Mouse (Mus musculus) neural tube, embryonic 13.5 days (tissue): ENCODE measurements around the gene Phospho1. TPM values are rescaled to one million over a fixed set of nuclear protein-coding genes. Genes with fewer than 3 reads are reported as not detected.

Source experiments
- ATAC-seq: fragments of 200-750 bp; cut with Nextera tagmentation; 2 replicates; pipeline ENCODE4 v1.8.0; 2017; ENCODE audit warnings: low read depth, mild to moderate bottlenecking, moderate TSS enrichment, moderate library complexity
- H3K27ac ChIP-seq: fragments of 300-500 bp; sonication (generic); replicated peaks from 2 replicates; pipeline ENCODE4 v1.5.1; 2015; ENCODE audit warnings: moderate library complexity, mild to moderate bottlenecking, inconsistent platforms
- H3K27me3 ChIP-seq: fragments of 300-500 bp; sonication (generic); 2 replicates; pipeline ENCODE4 v1.6.1; 2015; ENCODE audit warnings: mild to moderate bottlenecking, inconsistent platforms
- H3K36me3 ChIP-seq: fragments of 300-500 bp; sonication (generic); 2 replicates; pipeline ENCODE4 v1.6.1; 2015; ENCODE audit warnings: mild to moderate bottlenecking, inconsistent platforms
- H3K4me1 ChIP-seq: fragments of 300-500 bp; sonication (generic); replicated peaks from 2 replicates; pipeline ENCODE4 v1.6.1; 2015; ENCODE audit warnings: inconsistent platforms
- H3K4me2 ChIP-seq: fragments of 300-500 bp; sonication (generic); 2 replicates; pipeline ENCODE4 v1.6.1; 2015; ENCODE audit warnings: inconsistent platforms, mild to moderate bottlenecking, moderate library complexity
- H3K4me3 ChIP-seq: fragments of 300-500 bp; sonication (generic); 2 replicates; pipeline ENCODE4 v1.5.1; 2015; ENCODE audit warnings: mild to moderate bottlenecking, inconsistent platforms
- H3K9ac ChIP-seq: fragments of 300-500 bp; sonication (generic); 2 replicates; pipeline ENCODE4 v1.6.1; 2015; ENCODE audit warnings: moderate library complexity, mild to moderate bottlenecking, inconsistent platforms
- H3K9me3 ChIP-seq: fragments of 300-500 bp; sonication (generic); 2 replicates; pipeline ENCODE4 v1.6.1; 2016; ENCODE audit warnings: inconsistent platforms
- WGBS: fragments of 180-500 bp; shearing (Covaris S2); methylation state at CpG from one replicate; pipeline ENCODE4 v1.1.7; 2015; 5-methylcytosine and 5-hydroxymethylcytosine counted together
- polyA plus RNA-seq: library from polyadenylated mRNA; unstranded; fragments of >200 nt; fragmentation: Nextera tagmentation; extraction: Ambion mirVana; gene quantifications from 2 replicates; pipeline ENCODE4 v1.2.1, GENCODE M21; 2015

The Phospho1 gene
- polyA plus RNA-seq, 1 experiment from 2014 or later, result not detected

DNA sequence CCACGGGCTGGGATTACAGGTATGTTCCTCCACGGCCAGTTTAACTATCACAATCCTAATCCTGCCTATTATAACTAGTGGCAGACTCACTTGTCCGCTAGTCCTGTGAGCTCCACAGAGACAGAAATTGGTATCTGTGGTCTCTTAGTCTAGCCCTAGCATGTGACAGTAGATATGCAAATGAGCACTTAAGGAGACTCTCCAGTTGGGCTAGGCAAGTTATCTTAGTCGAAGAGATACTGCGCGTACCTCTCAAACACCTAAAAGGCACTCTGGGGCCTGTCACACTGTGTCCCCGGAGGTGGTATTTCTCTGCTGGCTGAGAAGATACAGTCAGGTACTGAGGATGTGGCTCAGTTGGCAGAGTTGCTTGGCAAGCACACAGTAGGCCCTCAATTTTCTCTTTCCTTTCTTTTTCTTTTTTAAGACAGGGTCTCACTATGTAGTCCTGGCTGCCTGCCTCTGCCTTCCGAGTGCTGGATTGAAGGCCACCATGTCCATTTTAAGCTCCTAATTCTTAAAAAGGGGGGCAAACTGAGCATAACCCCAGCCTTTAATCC, 31.3 kb upstream of the Phospho1 start:
- H3K4me1 ChIP-seq, result peaks cover 21% of the 10 kb centered on the region
- no peak overlapping the region for H3K9ac ChIP-seq
- 95% methylated on average over 8 of the region's 8 CpGs for WGBS
- H3K4me2 ChIP-seq, result no peak overlapping the region
- no peak for ATAC-seq
- no peaks in the 10 kb centered on the region for H3K36me3 ChIP-seq
- H3K27me3 ChIP-seq, result peaks cover 20% of the 10 kb centered on the region
- no peak overlapping the region for H3K27ac ChIP-seq
- no peak overlapping the region for H3K4me3 ChIP-seq
- no peaks in the 10 kb centered on the region for H3K9me3 ChIP-seq

DNA sequence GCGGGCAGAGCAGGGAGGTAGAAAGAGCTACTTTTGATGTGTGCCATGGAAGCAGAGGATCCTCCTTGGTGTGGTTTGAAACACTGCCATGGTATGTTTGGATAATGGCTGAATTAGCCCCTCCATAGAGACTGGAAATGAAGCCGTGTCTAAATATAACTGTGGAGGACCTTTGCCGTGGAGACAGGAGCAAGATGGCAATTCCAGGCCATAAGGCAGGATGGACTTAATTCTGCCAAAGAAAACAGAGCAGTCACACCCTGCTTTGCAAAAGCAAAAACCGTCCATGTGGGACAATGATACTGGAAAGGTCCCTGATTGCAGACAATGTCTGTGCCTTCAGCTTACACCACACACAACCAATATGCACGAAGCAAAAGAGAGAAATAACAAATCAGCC, 30.1 kb upstream of the Phospho1 start:
- 61% methylated on average over 5 of the region's 5 CpGs for WGBS
- no peak for ATAC-seq
- Histone ChIP-seq H3K9me3 (no peaks in the 10 kb centered on the region), H3K9ac (no peak overlapping the region), H3K36me3 (no peaks in the 10 kb centered on the region), H3K4me2 (no peak overlapping the region), H3K27me3 (peaks cover 26% of the 10 kb centered on the region), H3K4me3 (no peak overlapping the region), H3K4me1 (peaks cover 21% of the 10 kb centered on the region), H3K27ac (no peak overlapping the region)

- Histone ChIP-seq H3K27me3 (peaks cover 26% of the 10 kb centered on the region), H3K4me2 (no peak overlapping the region), H3K27ac (no peak overlapping the region), H3K9ac (no peak overlapping the region), H3K4me3 (no peak overlapping the region), H3K9me3 (no peaks in the 10 kb centered on the region), H3K36me3 (no peaks in the 10 kb centered on the region), H3K4me1 (peaks cover 21% of the 10 kb centered on the region)
- 62% methylated on average over 5 of the region's 5 CpGs for WGBS
- ATAC-seq, result no peak
These were observed 28.7 kb upstream of the Phospho1 start for GRCm38 (mm10) chr11:95795582-95795981.

- ATAC-seq, result no peak
- H3K4me2 ChIP-seq, result no peak overlapping the region
- H3K4me3 ChIP-seq, result no peak overlapping the region
- no peaks in the 10 kb centered on the region for H3K36me3 ChIP-seq
- H3K9ac ChIP-seq, result no peak overlapping the region
- H3K27ac ChIP-seq, result no peak overlapping the region
- 72% methylated on average over 5 of the region's 5 CpGs for WGBS
- peaks cover 6% of the 10 kb centered on the region; the same call in 1 of the 2 replicates for H3K9me3 ChIP-seq
- 0 out of 2 replicates have a peak, but pooled peaks cover 5% of the 10 kb centered on the region for H3K4me1 ChIP-seq
- no peaks in the 10 kb centered on the region for H3K27me3 ChIP-seq
These were observed 19.3 kb upstream of the Phospho1 start for GRCm38 (mm10) chr11:95805010-95805409.

DNA sequence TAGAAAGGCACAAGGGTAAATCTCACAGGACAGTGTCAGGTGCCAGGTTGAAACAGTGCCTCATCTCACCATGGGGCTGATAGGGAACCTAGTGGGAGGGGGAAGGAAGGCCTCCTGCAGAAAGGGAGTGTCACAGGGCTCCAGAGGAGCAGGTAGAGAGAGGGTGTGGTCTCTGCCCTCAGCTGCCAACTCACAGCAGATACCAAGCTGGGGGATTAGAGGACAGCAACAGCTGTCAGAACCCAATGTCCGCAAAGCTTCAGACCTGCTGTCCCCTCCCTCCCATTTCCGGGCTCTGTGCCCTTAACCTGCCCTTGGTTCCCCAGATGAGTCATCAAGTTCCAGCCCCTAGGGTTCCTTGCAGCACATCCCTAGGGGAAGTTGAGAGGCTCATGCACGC, 18.8 kb upstream of the Phospho1 start:
- no peak for ATAC-seq
- H3K4me2 ChIP-seq, result no peak overlapping the region
- no peak overlapping the region for H3K9ac ChIP-seq
- H3K4me1 ChIP-seq, result 0 out of 2 replicates have a peak, but pooled peaks cover 5% of the 10 kb centered on the region
- whole genome bisulfite sequencing, result 44% methylated on average over 3 of the region's 3 CpGs
- no peak overlapping the region for H3K4me3 ChIP-seq
- no peaks in the 10 kb centered on the region for H3K27me3 ChIP-seq
- peaks cover 6% of the 10 kb centered on the region; the same call in 1 of the 2 replicates for H3K9me3 ChIP-seq
- H3K36me3 ChIP-seq, result no peaks in the 10 kb centered on the region
- no peak overlapping the region for H3K27ac ChIP-seq

GRCm38 (mm10) chr11:95807884-95808283, 16.4 kb upstream of the Phospho1 start:
- 0 out of 2 replicates have a peak, but pooled peaks cover 9% of the 10 kb centered on the region for H3K4me1 ChIP-seq
- H3K4me2 ChIP-seq, result no peak overlapping the region
- H3K9ac ChIP-seq, result no peak overlapping the region
- peaks cover 6% of the 10 kb centered on the region; the same call in 1 of the 2 replicates for H3K9me3 ChIP-seq
- no peak for ATAC-seq
- no peak overlapping the region for H3K4me3 ChIP-seq
- H3K27me3 ChIP-seq, result no peaks in the 10 kb centered on the region
- WGBS, result 98% methylated on average over 5 of the region's 5 CpGs
- H3K36me3 ChIP-seq, result no peaks in the 10 kb centered on the region
- H3K27ac ChIP-seq, result no peak overlapping the region

- 75% methylated on average over 5 of the region's 5 CpGs for WGBS
- Histone ChIP-seq H3K9me3 (peaks cover 6% of the 10 kb centered on the region; the same call in 1 of the 2 replicates), H3K27me3 (no peaks in the 10 kb centered on the region), H3K36me3 (no peaks in the 10 kb centered on the region), H3K9ac (no peak overlapping the region), H3K27ac (no peak overlapping the region), H3K4me1 (0 out of 2 replicates have a peak, but pooled peaks cover 9% of the 10 kb centered on the region), H3K4me3 (no peak overlapping the region), H3K4me2 (no peak overlapping the region)
- no peak for ATAC-seq
These were observed 15.8 kb upstream of the Phospho1 start for GRCm38 (mm10) chr11:95808448-95809011.

DNA sequence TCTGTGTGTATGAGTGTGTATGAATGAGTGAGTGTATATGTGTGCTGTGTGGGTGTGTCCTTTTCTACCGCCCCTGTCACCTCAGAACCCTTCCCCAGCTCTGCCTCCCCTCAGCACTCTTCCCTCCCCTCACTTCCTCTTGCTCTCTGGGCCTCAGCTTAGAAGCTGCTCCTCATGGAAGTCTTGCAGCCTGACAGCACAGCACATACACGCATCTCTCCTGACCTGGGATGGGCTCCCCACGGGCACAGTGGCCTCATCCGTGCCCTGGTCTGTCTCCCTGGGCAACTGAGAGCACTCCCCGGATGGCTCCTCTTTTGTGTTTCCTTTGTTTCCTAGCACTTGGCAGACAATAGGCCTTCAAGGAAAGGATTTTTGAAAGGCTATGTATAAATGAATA, 14.7 kb upstream of the Phospho1 start:
- Histone ChIP-seq H3K9ac (no peak overlapping the region), H3K27ac (no peak overlapping the region), H3K4me3 (no peak overlapping the region), H3K4me2 (no peak overlapping the region), H3K9me3 (peaks cover 6% of the 10 kb centered on the region; the same call in 1 of the 2 replicates), H3K36me3 (no peaks in the 10 kb centered on the region), H3K27me3 (no peaks in the 10 kb centered on the region), H3K4me1 (0 out of 2 replicates have a peak, but pooled peaks cover 9% of the 10 kb centered on the region)
- WGBS, result 13% methylated on average over 5 of the region's 5 CpGs
- ATAC-seq, result no peak

- WGBS, result 63% methylated on average over 7 of the region's 7 CpGs
- Histone ChIP-seq H3K27me3 (no peaks in the 10 kb centered on the region), H3K4me2 (no peak overlapping the region), H3K4me1 (0 out of 2 replicates have a peak, but pooled peaks cover 9% of the 10 kb centered on the region), H3K27ac (no peak overlapping the region), H3K9me3 (peaks cover 6% of the 10 kb centered on the region; the same call in 1 of the 2 replicates), H3K9ac (no peak overlapping the region), H3K4me3 (no peak overlapping the region), H3K36me3 (no peaks in the 10 kb centered on the region)
- no peak for ATAC-seq
These were observed 13.5 kb upstream of the Phospho1 start for GRCm38 (mm10) chr11:95810828-95811227.

DNA sequence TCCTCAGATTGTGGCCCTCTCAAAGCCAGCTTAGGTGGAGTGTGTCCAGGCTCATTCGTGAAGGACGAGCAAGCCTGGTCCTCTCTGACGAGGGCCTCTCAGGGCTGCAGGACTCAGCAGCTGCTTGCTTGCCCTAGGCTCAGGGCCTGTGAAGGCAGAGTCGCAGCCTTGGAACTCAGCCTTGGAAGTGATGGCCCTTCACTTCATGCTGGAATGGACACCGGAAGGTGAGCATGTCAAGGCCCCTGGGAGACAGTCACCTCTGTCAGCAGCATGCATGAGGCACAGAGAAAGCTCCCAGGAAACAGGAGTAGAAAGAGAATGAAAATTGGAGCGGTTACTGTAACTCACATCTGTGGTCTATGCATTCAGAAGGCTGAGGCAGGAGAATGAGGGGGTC, 12.6 kb upstream of the Phospho1 start:
- Histone ChIP-seq H3K4me3 (no peak overlapping the region), H3K4me1 (0 out of 2 replicates have a peak, but pooled peaks cover 9% of the 10 kb centered on the region), H3K27me3 (no peaks in the 10 kb centered on the region)

GRCm38 (mm10) chr11:95812224-95812623, 12.1 kb upstream of the Phospho1 start:
- H3K27me3 ChIP-seq, result no peaks in the 10 kb centered on the region
- no peak overlapping the region for H3K4me3 ChIP-seq
- no peak for ATAC-seq
- H3K27ac ChIP-seq, result no peak overlapping the region
- H3K9ac ChIP-seq, result no peak overlapping the region
- H3K36me3 ChIP-seq, result no peaks in the 10 kb centered on the region
- peaks cover 6% of the 10 kb centered on the region; the same call in 1 of the 2 replicates for H3K9me3 ChIP-seq
- 47% methylated on average over 4 of the region's 4 CpGs for WGBS
- H3K4me2 ChIP-seq, result no peak overlapping the region
- H3K4me1 ChIP-seq, result 0 out of 2 replicates have a peak, but pooled peaks cover 9% of the 10 kb centered on the region

More for the DNA sequence above, 12.6 kb upstream of the Phospho1 start:
- Histone ChIP-seq H3K36me3 (no peaks in the 10 kb centered on the region), H3K9ac (no peak overlapping the region), H3K4me2 (no peak overlapping the region), H3K9me3 (peaks cover 6% of the 10 kb centered on the region; the same call in 1 of the 2 replicates), H3K27ac (no peak overlapping the region)
- 80% methylated on average over 6 of the region's 6 CpGs for WGBS
- no peak for ATAC-seq

DNA sequence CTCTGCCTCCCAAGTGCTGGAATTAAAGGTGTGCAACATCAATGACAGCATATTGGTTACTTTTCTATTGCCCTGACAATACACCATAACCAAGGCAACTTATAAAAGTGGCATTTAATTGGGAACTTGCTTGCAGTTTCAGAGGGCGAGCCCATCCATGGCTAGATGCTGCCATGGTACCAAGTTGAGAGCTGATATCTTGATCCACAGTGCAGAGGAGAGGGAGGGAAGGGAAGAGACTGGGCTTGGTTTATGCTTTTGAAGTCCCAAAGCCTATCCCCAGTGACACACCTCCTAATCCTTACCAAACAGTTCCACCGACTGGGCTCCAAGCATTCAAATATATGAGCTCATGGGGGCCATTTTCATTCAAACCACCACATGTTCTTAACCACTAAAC, 10.2 kb upstream of the Phospho1 start:
- Histone ChIP-seq H3K4me2 (no peak overlapping the region), H3K27me3 (no peaks in the 10 kb centered on the region), H3K4me3 (no peak overlapping the region), H3K9me3 (no peaks in the 10 kb centered on the region), H3K4me1 (0 out of 2 replicates have a peak, but pooled peaks cover 9% of the 10 kb centered on the region), H3K36me3 (no peaks in the 10 kb centered on the region), H3K9ac (no peak overlapping the region), H3K27ac (no peak overlapping the region)
- 93% methylated on average over 2 of the region's 2 CpGs for WGBS
- no peak for ATAC-seq
